ENCODE assay signal across 35 mouse cellular contexts in genomic region chr15:22511271-22511670, GRCm38 (mm10). TPM values are rescaled to one million over a fixed set of nuclear protein-coding genes. Genes with fewer than 3 reads are reported as not detected.
"Had no signal": no experiment of that assay in that cellular context is flagged by ENCODE, and none has a peak within 500 bp of the region (broad histone marks: within the 10 kb centered on the region; RNA-seq: fewer than 3 reads in every experiment).

No protein-coding gene starts in this region.

- DNase-seq: heart, adult 2 months; heart, postnatal 10 days; heart, postnatal 14 days; heart, postnatal 36 days; heart, postnatal 4 days; kidney, adult 11 months; kidney, adult 18-20 months; kidney, adult 2 months; kidney, adult 8-10 months; kidney, adult 9 months; kidney, postnatal 10 days; kidney, postnatal 14 days; kidney, postnatal 25 days; kidney, postnatal 36 days; kidney, postnatal 4 days; layer of hippocampus, adult 9-11 months had no signal

- H3K27ac ChIP-seq: heart, adult 2 months; heart, embryonic 10.5 days; heart, embryonic 13.5 days; heart, embryonic 15.5 days; hindbrain, embryonic 10.5 days; hindbrain, embryonic 12.5 days; hindbrain, embryonic 13.5 days; hindbrain, embryonic 14.5 days; hindbrain, embryonic 15.5 days; hindbrain, postnatal 0 days; intestine, embryonic 15.5 days; kidney, embryonic 15.5 days; kidney, postnatal 0 days; layer of hippocampus, adult 2 months had no signal

- H3K9ac ChIP-seq: heart, embryonic 12.5 days; heart, embryonic 13.5 days; heart, embryonic 15.5 days; hindbrain, embryonic 12.5 days; hindbrain, embryonic 13.5 days; hindbrain, embryonic 14.5 days; hindbrain, embryonic 15.5 days; intestine, embryonic 15.5 days; kidney, embryonic 15.5 days had no signal

- H3K27me3 ChIP-seq: heart, embryonic 12.5 days; heart, embryonic 13.5 days; heart, embryonic 15.5 days; hindbrain, embryonic 12.5 days; hindbrain, embryonic 13.5 days; hindbrain, embryonic 15.5 days; intestine, embryonic 15.5 days; kidney, embryonic 15.5 days had no signal

- H3K4me3 ChIP-seq: heart, adult 2 months; heart, embryonic 10.5 days; heart, embryonic 12.5 days; heart, embryonic 13.5 days; heart, embryonic 15.5 days; hindbrain, embryonic 10.5 days; hindbrain, embryonic 12.5 days; hindbrain, embryonic 13.5 days; hindbrain, embryonic 15.5 days; intestine, embryonic 15.5 days; kidney, embryonic 15.5 days; layer of hippocampus, adult 2 months had no signal

- H3K4me1 ChIP-seq: heart, embryonic 10.5 days; heart, embryonic 12.5 days; heart, embryonic 13.5 days; heart, embryonic 15.5 days; hindbrain, embryonic 10.5 days; hindbrain, embryonic 12.5 days; hindbrain, embryonic 13.5 days; hindbrain, embryonic 15.5 days; intestine, embryonic 15.5 days; kidney, embryonic 15.5 days had no signal

- H3K9me3 ChIP-seq: heart, embryonic 10.5 days; heart, embryonic 12.5 days; heart, embryonic 13.5 days; heart, embryonic 15.5 days; hindbrain, embryonic 10.5 days; hindbrain, embryonic 12.5 days; hindbrain, embryonic 13.5 days; hindbrain, embryonic 15.5 days; intestine, embryonic 15.5 days; kidney, embryonic 15.5 days had no signal

- ATAC-seq: hindbrain, embryonic 16.5 days; hindbrain, postnatal 0 days; inflammation-experienced regulatory T-cells, adult 6 months; intestine, embryonic 15.5 days; intestine, embryonic 16.5 days; intestine, postnatal 0 days had no signal

- H3K4me2 ChIP-seq: heart, embryonic 11.5 days; heart, embryonic 12.5 days; heart, embryonic 13.5 days; heart, embryonic 15.5 days; hindbrain, embryonic 12.5 days; hindbrain, embryonic 13.5 days; hindbrain, embryonic 14.5 days; hindbrain, embryonic 15.5 days; intestine, embryonic 15.5 days; kidney, embryonic 15.5 days had no signal

- H3K36me3 ChIP-seq: heart, embryonic 10.5 days; heart, embryonic 12.5 days; heart, embryonic 13.5 days; heart, embryonic 15.5 days; hindbrain, embryonic 10.5 days; hindbrain, embryonic 12.5 days; hindbrain, embryonic 13.5 days; hindbrain, embryonic 15.5 days; intestine, embryonic 15.5 days; kidney, embryonic 15.5 days had no signal

RNA-seq across cellular contexts. Expression of gene Cdh18, which starts 37.6 kb away (rescaled TPM):
- polyA plus RNA-seq: inflammation-experienced regulatory T-cells, adult 6 months; kidney, adult 2 months had no signal
